Mouse (Mus musculus): ENCODE results near the gene Stox2.

The Stox2 gene

DNA sequence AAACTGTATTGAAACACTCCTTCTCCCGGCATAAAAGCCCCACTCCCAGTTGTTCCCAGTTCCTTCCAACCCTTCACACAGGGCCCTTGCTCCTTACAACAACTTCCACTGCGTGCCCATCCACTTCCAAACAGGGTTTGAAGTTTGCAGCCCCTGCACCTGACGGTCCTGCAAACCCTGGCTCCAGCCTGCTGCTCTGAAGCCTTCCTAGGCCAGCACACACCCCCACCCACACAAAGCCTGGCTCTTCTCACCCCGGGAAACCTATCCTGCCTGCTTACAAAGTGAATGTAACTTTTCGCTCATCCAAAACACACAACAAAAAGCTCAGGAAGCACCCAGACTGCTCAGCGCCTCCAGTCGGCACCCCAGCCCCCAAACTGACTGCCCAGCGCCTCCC, 37.1 kb downstream of the Stox2 start:
- no peak for DNase-seq (ENCODE audit: low read depth, low spot score)

DNA sequence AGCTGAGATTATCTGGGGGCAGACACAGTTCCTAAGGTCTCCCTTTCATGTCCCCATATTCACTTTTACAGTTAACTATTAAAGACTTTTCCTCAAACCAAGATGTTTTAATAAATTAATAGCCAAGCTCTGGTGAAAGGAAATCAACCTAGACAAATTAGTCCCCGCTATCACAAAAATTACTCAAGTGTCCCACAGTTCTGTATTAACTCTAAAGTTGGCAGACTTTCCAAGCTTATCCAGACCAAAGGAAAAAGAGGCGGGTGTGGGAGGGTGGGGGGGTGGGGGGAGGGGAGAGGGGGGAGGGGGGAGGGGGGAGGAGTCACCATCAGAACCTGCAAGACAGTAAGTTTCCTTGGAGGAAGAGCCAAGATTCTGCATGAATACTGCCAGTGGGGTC, 41.3 kb downstream of the Stox2 start:
- DNase-seq (ENCODE audit: low read depth, low spot score), result no peak

DNA sequence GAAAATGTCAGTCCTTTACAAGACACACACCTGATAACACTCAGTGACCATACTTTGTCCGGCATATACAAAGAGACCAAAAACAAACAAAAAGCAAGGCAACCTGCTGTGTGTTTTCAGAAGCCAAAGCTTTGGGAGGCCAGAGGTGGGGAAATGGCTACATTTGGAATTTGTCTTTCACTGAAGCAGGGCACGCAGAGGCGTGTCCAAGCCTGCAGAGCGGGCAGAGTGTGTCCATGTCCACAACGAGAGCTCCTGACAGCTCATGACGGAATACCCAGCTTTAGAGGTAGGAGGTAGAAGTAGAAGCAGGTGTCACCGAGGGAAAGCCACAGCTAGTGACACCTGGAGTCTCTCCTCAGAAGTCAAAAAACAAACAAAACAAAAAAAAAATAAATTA, 53.2 kb downstream of the Stox2 start:
- no peak for DNase-seq (ENCODE audit: low read depth, low spot score)

DNA sequence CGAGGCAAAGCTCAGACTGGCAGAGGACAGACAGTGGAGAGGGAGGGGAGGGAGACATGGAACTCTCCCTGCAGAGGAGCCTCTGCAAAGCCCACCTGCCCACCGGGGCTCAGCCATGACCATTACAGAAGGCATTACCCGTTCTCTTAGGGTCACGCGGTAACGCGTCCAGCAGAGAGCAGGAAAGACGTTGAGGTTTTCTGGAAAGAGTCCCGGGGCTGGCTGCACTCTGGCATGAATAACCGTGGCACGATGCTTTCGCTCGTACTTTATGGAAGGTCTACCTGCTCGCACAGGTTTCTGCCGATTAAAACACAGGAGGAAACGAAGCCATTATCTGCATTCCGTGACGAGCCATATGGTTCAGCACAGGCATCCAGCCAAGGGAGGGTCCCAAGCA, 53.9 kb downstream of the Stox2 start:
- no peak for DNase-seq (ENCODE audit: low read depth, low spot score)

DNA sequence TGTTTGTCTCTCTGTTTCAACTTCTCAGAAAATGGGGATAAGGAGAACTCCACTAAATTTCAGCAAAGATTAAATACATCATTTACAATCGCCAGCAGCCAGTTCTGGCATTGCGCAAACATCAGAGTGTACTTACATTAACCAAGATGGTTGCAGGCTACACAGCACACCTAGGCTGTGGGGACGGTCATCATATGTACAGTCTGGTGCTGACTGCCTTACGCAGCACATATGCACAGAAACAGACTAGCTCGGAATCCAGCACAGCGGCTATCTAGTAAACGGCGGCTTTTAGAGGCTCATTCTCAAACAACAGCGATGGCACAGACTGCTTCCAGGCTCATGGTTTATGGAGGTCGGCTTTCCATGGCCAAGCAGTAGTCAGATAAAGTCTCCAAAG, 54.3 kb downstream of the Stox2 start:
- no peak for DNase-seq (ENCODE audit: low read depth, low spot score)

DNA sequence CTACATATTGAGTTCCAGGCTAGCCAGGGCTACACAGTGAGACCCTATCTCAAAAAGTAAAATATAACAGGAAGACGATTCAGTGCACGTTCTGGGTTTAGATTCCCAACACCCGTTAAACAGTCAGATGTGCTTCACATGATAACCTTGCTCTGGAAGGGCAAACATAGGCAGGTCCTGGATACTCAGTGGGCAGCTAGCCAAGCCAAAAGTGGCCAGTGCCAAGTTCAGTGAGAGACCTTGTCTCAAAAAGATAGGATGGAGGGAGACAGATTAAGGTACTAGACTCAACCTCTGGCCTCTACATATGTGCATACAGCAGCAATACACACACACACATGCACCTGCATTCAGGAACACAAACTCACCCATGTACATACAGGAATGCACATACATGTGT, 56.7 kb downstream of the Stox2 start:
- no peak for DNase-seq (ENCODE audit: low read depth, low spot score)

DNA sequence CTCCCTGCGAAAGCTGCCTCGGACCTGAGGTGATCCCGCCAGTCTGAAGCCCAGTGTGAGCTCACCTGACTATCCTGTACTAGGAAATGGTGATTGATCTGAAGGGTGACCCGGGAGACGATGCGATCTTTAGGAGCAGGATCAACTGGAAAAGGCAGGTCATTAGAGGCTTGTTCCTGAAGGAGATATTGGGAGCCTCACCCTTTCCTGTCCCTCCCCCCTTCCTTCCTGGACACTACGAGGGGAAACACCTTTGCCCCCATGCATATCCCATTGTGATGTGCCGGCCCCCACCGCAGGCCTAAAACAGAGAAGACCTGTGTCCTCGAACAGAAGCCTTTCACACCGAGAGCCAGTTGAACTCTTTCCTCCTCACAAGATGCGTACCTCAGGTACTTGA, 58.0 kb downstream of the Stox2 start:
- no peak for DNase-seq (ENCODE audit: low read depth, low spot score)

DNA sequence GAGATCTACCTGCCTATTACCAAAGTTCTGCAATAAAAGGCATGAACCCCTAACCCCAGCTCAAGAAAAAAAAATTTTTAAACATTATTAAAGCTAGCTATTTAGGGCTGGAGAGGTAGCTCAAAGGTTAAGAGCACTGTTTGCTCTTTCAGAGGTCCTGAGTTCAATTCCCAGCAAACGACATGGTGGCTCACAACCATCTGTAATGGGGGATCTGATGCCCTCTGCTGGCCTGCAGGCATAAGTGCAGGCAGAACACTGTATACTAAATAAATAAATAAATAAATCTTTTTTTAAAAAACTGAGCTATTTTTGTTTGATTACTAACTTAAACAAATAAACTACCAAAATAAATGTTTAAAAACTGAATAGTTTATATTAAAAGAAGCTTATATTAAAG, 60.4 kb downstream of the Stox2 start:
- no peak for DNase-seq (ENCODE audit: low read depth, low spot score)

DNA sequence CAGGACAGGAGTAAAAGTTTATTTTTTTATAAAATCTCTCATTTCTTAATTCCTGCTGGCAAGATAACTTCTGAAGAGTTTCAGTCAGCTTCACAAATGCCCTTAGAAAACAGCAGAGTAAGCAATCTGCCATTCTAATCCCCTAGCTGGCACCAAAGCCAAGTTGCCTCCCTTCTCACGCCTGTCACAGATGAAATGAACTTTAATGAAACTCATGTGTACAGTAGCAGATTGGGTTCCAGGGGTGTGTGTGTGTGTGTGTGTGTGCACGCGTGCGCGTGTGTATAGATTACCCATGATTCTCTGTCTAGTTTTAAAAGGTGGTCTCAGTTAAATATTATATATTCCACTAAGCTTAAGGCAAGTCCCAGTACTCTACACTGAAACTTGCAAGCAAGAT, 62.0 kb downstream of the Stox2 start:
- no peak for DNase-seq (ENCODE audit: low read depth, low spot score)

DNA sequence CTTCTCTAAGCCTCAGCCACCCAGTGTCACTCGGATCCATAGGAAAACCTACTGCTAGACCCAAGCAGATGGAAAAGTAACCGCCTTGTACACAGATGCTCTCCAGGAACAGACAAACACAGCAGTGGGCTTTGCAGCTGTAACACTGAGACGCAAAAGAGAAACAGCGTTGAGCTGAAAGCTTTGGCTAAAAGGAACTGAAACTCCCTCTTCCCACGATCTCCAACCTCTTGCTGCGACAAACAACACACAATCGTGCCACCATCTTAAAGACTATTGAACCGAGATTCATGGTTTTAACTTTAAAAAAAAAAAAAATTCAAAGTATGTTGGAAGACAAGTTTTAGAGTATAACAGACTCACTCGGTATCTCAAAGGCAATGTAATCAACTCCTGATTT, 62.5 kb downstream of the Stox2 start:
- no peak for DNase-seq (ENCODE audit: low read depth, low spot score)

DNA sequence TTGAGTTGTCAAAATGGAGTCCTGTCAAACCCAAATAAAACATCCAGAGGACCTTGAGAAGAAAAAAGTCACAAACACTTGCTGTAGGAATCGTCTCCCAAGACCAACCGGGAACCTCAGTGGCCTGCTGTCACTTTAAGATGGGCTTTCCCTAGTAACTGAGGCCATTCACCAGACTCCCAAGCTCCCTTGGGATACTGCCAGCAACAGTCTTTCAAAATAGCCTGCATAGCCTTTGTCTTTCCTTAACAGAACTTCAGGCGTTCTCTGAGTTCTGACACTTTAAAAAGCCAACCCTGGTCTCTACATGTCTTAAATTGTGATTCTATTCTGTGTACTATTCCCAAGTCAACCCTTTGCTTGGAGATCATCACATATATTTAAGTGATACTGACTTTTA, 64.9 kb downstream of the Stox2 start:
- peak; percentile 34 for DNase-seq (ENCODE audit: low read depth, low spot score)

DNA sequence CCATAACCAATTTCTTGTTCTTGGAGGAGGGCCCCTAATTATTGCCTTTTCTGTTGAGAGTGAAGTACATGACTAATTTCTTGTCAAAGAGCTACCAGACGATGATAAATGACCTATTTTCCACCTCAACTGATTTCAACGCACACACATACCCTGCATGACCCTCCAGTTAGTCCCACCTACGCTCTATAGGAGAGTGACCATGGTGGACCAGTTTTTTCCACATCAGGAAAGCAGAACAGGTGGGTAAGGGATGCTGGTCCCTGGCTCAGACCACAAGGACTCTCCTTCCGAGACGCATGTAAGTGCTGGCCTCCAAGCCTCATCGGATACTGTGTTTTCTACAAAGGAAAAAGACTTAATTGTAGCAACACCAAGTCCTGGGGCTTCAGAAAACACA, 65.4 kb downstream of the Stox2 start:
- DNase-seq (ENCODE audit: low read depth, low spot score), result no peak

DNA sequence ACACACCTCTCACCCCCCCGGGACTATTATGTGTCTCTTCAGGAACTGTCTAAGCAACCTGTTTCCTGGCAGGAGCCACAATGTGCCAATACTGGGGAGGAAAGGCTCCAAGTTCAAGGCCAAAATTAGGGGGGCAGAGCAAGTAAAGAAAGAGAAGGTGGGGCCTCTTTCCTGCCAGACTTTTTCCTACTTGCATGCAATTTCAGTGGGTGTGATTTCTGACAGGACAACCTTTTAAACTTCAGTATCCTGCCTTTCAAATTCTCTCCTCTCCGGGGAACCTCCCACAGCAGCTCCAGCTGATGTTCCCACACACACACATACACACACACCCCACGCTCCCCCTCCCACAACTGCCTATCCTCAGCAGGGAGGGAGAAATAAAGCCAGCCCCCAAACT, 66.1 kb downstream of the Stox2 start:
- no peak for DNase-seq (ENCODE audit: low read depth, low spot score)

DNA sequence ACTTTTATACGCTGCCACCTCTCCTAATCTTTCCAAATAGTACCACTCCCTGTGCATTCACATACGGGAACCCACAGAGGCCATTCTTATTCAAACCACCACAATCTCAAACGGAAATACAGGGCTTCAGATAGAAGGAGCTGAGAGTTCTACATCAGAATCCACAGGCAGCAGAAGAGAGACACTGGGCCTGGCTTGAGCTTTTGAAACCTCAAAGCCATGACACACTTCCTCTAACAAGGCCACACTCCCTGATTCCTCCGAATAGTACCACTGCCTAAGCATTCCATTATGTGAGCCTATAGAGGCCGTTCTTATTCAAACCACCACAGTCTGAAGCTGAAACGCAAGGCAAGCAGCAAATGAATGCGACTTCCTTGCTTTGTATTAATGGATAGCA, 69.5 kb downstream of the Stox2 start:
- DNase-seq (ENCODE audit: low read depth, low spot score), result no peak

DNA sequence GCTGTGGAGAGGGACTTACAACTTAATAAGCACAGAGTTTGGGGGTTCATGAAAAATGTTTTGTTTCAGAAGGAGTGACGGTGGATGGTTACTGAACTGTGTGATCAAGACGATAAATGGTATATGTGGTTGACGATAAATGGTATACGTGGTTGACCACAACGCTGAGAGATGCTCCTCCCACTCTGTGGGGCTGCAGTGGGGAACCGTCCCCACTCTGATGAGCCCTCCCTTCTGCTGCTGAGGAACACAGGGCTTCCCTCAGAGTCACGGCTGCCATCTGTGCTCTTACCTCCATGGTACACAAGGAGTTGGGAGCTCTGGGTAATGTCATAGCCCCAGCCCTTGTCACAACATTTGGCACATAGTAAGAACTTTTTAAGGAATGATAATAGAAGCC, 72.4 kb downstream of the Stox2 start:
- DNase-seq (ENCODE audit: low read depth, low spot score), result no peak

DNA sequence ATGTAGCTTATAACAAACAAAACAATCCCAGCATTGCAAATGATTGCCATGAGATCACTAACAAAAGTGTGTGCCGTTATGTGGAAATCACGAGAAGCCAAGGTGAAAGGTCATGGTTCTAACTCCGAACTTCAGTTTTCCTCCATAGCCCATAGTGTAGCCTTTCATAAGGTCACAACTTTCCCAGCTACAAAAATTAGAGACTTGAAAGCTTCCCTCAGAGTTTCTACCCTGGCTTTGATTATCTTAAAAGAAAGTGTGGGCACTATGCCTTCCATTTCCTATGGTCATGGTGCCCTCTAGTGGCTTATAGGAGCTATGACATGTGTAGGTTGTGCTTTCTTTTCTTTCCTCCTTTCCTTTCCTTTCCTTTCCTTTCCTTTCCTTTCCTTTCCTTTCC, 74.6 kb downstream of the Stox2 start:
- peak; percentile 42 for DNase-seq (ENCODE audit: low read depth, low spot score)

DNA sequence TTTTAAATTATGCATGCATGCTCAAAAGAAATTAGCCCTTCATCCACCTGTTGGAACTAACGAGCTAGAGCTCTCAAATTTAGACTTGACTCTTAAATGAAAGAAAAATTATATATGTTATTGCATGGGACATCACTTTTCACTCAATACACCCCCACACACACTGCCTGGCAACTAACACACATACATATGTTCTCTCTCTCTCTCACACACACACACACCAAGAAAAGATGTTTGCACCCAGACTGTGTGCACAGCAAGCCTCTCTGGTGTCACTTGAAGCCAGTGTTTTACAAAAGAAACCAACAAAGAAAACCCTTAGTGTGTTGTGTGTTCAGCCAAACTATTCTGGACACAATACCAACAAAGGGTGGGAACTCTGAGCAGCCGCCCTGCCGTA, 75.1 kb downstream of the Stox2 start:
- DNase-seq (ENCODE audit: low read depth, low spot score), result no peak

DNA sequence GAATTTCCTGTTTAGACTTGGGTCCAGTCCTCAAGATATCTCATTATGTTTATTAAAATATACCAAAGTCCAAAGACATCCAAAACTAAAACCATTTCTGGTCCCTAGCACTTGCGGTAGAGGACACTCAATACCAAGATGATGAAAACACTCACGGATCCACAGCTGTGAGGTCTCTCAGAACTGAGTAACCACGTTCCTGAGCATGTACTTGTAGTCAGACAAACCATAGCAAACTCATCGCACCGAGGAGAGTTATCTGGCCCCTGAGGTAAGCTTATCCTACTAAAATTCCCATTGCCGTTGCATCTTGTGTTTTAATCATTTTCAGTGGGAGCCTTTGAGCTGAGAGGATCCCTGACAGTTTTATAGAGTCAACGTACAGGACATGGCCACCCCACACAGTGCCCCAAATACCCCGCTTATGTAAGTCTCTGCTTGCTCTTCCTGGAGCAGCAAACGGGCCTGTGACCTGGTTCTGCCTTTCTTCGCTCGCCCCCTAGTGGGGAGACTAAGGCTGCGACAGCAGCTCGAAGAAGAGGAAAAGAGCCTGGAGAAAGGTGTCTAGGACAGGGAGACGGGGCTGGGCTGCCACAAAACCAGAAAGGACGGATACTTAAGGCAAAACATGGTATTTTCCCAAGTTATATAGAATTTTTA, 75.6 kb downstream of the Stox2 start:
- peak; percentile 50 for DNase-seq (ENCODE audit: low read depth, low spot score)

DNA sequence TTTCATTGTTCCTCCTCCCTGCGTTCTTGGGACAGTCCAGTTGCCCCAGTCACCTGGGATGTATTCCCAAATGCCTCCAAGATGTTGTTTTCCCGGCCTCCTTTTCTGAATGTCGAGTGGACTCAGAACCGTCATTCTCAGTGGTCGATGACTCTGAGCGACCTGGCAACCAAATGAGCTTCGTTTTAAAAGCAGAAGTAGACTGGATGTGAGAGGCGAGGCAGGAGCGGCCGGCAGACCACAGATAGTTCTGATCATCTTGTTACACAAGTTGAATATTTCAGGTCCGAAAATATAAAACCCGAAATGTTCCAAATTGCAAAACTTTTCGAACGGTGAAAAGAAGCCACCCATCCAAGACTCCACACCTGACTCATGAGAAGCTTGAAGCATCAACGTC, 76.2 kb downstream of the Stox2 start:
- no peak for DNase-seq (ENCODE audit: low read depth, low spot score)

DNA sequence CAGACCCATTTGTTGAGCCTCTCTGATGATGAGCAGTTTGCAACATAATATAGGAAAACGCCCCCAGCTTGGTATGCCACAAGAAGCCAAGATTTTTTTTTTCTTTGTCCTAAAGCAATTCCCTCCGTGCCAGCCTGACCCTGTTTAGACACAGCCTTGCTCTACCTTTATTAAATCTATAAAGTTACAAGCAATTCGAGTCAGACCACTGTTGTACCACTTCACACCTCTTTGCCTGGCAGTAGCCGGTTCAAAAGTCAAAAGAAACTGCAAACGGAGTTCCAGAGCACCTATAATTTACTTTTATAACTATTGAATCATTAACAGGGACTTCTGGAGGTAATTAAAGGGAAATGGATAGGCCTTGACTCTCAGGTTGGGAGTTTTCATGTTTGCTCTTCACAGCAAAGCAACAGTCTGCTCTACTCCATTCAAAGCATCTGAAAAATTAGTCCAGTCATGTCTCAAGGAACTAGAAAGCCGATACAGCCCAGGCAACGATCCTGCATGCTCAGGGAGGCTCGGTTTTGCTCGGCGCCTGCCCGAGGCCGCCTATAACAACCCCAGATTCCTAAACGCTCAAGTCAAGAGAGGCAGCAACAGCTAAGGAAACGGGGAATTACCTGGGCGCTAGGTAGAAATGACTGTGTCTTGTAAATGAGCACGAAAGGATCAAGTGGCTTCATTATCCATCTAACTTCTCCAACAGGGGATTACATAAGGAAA, 77.0 kb downstream of the Stox2 start:
- no peak for DNase-seq (ENCODE audit: low read depth, low spot score)

DNA sequence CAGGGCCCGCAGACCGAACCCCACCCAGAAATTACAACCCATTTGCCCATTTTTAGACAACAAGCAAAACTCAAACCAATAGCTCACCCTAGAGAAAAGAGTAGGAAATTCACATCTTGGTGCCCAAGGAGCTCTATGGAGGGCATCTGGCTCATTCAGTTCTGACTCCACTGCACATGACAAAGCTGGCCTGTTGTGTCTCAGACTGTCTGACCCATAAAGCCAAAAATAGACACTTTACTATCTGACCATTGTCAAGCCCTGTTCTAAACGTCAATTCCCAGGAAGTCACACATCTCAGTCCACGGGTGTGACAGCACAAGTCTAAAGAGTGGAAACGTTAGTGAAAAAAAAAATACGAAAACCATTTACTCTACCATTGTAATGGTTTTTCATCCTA, 79.1 kb downstream of the Stox2 start:
- DNase-seq (ENCODE audit: low read depth, low spot score), result no peak

DNA sequence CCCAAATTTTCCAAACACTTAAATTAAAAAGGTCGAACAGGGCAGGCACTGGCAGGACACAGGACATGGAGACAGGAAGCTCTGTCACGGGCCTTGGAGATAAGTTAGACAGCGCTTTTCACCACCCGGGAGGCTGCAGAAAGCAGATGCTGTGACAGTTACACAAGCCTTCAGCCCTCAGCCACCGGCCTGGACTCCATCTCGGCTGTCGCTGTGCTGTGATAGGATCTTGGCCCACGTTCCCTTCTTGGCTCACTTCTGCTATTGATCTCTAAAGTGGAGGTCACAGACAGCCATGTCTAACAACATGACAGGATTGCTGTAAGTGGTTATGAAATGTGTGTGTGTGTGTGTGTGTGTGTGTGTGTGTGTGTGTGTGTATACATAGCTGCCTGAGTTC, 82.9 kb downstream of the Stox2 start:
- DNase-seq (ENCODE audit: low read depth, low spot score), result no peak

DNA sequence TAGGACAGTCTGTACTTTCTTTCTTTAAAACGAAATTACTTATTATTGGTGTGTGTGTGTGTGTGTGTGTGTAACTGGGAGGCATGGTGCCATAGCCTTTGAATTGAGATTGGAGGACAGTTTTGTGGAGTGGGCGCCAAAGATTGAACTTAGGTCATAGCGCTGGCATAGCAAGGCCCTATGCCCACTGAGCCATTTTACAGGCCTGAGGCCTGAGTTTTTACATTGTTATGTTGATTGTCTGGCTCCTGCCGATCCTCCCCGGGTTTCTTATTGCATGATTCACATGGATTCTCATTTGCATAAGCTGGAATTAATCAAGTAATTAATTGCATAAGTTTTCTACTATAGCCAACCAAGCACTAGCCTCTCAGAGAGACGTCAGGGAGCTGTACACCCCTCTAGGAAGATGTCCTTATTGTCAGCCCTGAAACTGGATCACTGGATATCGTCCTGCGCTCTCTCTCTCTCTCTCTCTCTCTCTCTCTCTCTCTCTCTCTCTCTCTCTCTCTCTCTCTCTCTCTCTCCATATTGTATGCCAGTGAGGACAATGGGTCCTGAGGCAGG, 90.7 kb downstream of the Stox2 start:
- no peak for DNase-seq (ENCODE audit: low read depth, low spot score)

All from brain, embryonic 18.5 days (tissue).